Mouse (Mus musculus): Measurements from ENCODE around the gene Ifitm6.
"Not testable (repeated sequence)": the region's sequence is repeated elsewhere in the genome, so short reads cannot be mapped to it uniquely, and the experiment has no call there.

The Ifitm6 gene

DNA sequence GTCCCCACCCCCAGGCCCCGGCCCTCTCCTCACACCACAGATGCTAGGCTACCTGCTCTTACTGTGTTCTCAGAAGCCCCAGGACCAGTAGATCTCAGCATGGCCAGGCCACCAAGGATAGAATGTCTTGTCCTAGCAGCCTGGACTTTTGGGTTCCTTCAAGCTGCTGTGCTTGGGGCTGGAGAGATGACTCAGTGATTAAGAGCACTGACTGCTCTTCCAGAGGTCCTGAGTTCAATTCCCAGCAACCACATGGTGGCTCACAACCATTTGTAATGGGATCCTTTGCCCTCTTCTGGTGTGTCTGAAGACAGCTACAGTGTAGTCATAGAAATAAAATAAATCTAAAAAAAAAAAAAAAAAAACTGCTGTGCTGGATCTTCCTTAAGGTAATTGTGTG is at the start of gene Ifitm6:
Gene Ifitm6, minus strand, starts transcription at position 101 of the 400 bp plus-strand sequence.
- DNase-seq, result not testable (repeated sequence)

DNA sequence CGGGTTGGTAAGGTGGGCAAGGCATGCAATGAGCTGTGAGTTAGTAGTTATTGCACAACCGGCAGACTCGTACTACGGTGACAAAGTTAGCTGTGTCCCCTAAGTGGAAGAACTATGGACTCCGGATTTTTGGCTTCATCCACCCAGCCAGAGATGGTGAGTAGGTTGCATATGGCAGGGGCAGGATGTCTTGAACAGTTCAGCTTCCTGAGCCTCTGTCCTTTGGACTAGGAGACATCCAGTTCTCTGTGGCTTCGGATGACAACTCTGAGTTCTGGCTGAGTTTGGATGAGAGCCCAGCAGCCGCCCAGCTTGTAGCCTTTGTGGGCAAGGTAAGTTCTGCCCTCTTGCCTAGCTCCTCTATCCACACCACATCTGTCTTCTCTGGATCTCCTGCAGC is 46.9 kb upstream of the Ifitm6 start:
- no peak for DNase-seq

DNA sequence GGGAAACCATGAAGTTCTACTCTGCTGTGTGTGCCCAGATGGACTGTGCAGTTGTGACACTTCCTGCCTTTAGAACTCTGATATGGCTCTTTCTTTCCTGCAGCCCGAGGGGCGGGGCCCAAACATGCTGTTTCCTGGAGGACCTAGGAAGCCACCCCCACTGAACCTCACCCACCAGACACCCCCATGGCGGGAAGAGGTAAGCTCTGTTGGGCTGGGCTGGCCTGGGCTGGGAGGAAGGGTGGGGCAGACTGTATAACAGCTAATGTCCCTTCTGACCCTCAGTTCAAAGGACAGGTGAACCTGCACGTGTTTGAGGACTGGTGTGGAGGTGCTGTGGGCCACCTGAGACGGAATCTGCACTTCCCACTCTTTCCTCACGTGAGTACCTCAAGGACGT is 46.5 kb upstream of the Ifitm6 start:
- DNase-seq, result peak; percentile 33 to 46

DNA sequence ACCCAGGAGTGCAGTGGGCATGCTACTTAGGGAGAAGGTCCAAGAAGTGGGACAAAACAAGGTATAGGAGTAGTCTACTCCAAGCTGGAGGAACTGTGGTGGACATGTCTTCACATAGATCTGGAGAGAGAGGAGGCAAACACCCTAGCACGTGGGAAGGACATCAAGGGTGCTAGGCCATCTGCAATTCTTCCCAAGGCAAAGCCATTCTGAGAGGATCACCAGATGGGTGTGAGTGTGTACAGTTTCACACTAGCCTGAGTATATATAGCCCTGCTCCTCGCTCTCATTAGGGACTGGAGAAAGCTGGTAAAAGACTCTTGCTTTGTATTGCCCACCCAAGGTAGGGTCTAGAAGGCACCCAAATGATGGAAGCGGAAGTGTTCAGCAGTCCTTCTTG is 45.6 kb upstream of the Ifitm6 start:
- peak in 1 of 2 experiments; percentile 6 for DNase-seq

DNA sequence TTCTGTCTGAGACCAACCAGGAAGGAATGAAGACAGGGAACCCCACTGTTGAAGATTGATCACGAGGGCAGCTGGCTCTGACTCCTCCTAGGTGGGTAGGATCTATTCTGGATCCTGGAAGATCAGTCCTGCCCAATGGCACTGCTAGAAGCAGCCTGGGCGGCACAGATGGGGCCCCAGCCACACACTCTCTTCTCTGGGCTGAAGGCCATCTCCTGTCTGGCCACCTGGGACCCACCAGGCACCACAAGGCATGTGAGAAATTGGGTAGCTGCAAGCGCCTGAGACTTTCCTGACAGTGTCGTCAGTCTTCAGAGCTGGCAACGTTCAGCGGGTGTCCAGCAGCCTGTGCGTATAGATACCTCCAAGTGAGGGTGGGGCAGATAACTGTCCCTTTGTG is 44.8 kb upstream of the Ifitm6 start:
- peak in 1 of 2 experiments; percentile 13 for DNase-seq

DNA sequence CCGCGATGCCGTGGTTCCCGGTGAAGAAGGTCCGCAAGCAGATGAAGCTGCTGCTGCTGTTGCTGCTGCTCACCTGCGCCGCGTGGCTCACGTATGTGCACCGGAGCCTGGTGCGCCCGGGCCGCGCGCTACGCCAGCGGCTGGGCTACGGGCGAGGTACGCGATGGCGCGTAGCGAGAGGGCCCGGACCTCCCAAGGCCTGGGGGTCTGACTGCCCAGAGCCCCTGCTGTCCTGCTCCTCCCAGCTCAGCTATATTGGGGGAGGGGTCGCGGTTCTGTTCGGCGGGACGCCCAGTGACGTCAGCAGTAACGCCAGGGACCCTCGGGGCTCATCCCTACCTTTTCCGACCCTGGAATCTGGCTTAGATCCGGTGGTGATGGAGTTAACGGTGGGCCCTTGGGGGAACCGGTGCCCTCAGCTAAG is 43.6 kb upstream of the Ifitm6 start:
- peak in 1 of 2 experiments; percentile 23 for DNase-seq

DNA sequence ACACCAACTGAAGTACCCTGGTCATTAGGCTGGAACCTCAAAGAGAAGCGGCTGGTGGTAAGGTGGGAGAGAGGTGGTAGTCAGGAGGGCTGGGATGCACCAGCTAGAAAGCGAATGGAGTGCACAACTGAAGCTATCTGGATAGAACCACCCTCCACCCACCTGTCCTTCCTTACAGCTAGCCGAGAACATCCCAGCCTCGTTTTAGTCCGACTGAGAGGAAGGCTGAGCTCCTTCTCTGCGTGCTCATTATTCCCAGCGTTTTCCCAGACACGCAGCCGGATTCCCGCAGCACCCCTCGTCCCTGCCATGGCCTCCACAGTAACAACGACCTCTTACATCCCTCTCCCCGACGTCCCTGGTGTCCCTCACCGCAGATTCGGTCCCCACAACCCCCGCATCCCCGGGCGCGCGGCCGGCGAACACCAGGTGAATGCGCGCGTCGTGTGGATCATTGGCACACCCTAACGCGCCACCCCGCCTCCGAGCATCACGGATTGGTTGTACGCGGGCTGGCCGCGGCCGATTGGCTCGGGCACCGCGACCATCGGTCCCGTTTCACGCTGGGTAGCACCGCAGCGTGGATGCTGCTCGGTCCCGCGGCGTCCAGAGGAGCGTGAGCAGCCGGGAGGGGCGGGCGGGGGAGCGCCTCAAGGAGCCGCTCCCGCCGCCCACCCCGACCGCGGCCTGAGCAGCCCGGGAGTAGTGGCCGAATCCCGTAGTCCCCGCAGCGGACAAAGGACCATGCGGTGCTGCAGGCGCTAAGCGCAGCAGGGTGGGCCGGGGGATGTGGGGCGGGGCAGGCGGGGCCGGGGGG is 42.9 kb upstream of the Ifitm6 start, which contains the start of gene B4galnt4:
Gene B4galnt4, plus strand, starts transcription at position 679 of the 817 bp plus-strand sequence.
- DNase-seq, result peak; percentile 56 to 71

DNA sequence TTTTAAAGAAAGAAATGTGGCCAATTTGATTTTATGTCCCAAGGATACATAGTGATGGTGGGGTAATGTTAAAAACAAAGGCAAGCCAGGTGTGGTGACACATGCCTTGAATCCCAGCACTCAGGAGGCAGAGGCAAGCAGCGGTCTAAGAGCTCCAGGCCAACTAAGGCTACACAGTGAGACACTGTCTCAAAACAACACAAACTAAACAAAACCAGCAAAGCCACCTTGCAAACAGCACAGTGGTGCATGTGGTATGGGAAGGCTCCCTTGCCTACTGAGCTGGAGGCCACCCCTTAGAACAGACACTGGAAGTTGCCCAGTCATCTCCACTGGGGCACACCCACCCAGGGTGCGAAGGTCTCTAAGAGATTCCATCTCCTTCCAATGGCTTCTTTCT is 42.2 kb upstream of the Ifitm6 start:
- no peak for DNase-seq

DNA sequence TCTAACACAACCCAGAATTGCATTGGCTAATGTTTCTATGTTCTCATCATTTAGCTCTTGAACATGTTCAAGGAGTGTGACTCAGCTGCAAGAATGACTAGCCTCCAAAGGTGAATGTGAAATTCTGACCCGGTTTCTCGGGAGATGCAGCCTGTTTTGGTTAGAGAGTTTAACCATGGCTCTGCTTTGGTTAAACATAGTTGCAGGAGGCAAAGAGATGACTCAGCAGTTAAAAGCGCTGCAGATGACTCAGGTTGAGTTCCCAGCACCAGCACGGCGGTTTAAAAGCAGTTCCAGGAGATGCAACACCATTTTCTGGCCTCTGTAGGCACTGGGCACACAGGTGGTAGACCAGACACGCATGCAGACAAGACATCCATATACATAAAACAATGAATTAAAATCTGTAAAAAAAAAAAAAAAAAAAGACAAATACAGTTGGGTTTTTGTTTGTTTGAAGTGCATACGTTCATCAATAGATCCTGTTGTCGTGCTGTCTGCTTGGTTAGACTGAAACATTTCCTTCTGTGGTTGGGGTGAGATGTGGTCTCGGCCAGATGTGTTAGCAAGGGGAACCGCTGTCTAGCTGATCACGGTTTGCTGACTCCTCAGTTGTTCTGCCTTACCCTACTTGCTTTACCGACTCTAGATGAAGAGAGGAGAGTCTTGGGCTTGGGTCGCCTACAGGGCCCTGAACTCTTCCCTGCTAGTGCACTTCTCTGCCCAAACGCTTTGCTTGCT is 41.0 kb upstream of the Ifitm6 start:
- DNase-seq, result no peak

DNA sequence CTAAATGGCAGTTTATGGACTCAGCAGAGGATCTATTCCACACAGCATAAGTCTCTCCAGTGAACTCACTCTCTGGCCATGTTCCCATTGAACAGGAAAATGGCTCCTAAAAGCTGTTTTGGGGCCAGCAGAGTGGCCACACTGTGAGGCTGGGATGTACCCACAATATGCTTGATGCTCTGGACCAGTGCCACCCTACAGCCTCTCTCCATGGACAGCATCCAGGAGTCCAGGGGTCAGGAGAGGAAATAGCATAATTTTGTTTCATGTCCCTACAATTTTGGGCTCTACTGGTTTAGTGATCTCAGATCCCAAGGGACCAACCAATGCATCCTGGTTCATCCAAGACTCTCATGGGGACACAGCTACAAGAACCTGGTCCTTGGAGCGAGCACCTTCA is 39.8 kb upstream of the Ifitm6 start:
- DNase-seq, result no peak

DNA sequence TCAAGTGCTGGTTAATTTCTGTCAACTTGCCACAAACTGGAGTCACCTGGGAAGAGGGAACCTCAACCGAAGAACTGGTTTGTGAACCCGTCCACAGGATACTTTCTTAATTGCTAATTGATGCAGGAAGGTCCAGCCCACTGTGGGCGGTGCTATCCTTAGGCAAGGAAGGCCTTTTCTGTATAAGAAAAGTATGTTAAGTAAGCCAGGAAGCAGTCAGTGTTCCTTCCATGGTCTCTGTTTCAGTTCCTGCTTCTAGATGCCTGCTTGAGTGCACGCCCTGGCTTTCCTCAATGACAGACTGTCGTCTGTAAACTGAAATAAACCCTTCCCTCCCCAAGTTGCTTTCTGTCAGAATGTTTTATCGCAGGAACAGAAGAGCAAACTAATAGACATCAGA is 39.3 kb upstream of the Ifitm6 start:
- no peak for DNase-seq

DNA sequence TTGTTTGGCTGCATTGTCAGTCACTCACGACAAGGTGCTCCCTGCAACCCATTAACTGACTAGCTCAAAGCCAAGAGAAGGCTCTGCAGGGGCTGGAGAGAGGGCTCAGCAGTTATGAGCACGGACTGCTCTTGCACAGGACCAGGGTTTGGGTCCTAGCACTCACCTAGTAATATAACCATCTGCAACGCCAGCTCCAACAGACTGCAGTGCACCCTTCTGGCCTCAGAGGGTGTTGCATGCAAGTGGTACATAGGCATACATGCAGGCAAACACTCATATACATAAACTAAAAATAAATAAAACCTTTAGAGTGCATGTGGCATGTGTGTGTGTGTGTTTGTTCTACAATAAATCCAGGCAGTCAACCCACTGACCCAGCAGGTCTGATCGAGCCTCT is 38.1 kb upstream of the Ifitm6 start:
- no peak for DNase-seq

DNA sequence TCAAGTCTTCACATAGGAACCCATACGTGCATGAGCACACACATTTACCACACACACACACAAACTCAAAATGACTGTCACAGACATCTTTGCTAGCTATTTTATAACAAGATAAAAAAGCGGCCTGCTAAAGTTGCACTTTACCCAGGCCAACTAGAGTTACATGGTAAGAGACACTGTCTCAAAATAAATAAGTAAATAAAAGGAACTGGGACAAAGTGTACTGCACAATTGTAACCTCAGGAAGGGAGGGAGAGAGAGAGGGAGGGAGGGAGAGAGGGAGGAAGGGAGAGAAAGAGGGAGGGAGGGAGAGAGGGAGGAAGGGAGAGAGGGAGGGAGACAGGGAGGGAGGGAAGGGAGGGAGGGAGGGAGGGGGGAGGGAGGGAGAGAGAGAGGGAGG is 34.7 kb upstream of the Ifitm6 start:
- DNase-seq, result no peak

DNA sequence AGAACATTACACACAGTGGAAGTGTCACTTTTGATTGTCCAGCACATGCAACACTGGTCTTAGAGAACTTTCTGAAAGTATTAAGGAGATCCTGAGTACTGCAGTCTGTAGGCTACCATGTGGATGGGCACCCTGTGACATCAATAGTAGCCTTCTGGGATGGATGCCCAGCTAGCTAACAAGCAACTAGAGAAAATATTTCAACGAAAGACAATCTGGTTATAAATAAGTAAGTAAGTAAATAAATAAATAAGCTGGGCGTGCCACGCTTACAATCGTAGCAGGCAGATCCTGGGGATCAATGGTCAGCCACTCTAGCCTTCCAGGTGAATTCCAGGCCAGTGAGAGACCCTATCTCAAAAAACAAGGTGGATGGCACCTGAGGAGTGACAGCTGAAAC is 34.3 kb upstream of the Ifitm6 start:
- no peak for DNase-seq

DNA sequence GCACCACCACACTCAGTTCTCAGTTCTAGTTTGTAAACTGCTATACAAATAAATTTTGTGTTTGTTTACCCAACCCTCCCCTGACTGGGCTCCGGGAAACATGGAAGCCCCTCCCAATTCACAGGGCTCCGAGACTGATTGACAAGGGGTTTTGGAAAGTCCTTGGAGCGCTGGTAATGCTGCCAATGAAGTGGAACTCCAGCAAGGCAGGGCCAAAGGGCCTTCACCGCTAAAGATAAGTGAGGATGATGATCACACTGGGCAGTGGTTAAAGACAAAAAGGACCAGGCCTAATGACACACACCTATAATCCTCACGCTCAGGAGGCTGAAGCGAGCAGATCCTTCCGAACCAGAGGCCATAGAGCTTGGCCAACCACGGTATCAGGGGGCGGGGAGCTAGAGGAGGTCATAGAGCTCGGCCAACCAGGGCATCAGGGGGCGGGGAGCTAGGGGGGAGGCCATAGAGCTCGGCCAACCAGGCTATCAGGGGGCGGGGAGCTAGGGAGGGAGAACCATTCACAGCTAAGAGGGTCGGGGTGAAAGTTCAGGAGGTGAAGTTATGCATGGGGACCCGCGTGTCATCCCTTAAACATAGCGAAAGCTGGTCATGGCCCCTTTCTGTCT is 33.4 kb upstream of the Ifitm6 start:
- DNase-seq, result no peak

DNA sequence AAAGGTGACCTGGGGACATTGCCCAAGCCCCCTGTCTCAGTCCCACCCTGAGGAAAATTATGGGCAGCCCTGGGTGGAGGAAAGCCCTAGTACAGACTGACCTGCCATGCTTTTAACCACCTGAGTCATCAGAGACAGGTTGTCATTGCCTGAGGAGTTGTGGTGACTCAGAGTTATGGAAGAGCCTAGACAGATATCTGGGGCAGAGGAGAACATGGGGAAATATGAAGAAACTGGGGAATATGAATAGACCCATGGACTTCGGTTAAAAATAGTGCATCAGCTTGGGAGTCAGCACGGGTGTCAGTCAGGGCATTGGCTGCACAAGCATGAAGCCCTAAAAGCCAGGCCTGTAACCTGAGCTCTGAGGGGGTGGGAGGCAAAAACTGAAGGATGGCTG is 31.6 kb upstream of the Ifitm6 start:
- no peak for DNase-seq

DNA sequence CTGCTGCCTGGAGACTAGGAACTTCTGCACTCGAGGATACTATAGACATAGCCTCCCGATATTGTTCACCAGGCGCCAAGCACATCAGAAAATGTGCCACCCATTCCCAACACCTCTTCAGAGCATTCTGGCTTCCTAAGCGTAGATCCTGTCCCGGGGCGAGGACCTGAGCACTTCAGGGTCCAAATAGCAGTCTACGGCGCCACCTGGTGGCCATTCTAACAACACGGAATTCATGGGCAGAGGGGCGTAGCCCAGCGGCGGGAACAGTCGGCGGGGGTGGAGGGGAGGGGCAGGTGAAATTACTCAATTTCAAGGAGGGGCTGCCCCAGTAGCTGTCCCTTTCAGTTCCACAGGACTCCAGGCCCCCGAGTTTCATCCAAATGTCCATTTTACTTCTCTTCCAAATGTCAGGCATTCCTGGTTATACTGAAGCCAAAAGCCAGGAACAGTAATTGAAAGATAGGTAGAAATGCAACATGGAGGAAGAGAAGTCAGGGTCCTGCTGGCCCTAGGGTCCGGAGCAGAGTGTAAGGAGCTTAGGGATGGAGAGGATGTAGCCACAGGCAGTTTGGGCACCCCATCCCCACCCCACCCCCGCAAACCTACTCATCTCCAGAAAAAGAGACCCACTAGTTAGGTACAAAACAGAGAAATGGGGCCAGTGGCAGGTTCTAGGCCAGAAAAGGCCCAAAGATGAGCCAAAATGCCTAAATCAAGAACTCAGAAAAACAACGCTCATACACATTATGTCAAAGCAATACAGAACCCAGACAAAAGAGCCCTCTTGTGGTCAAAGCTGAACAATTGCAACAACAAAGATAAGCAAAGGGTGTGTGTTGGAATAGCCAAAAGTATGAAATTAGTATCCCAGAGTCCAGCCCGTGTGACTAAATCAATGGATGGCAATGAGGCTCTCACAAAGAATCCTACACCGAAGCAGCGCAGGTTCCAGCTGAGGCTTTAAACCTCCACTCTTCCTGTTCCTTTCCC is 30.8 kb upstream of the Ifitm6 start:
- DNase-seq, result peak; percentile 93 to 94

DNA sequence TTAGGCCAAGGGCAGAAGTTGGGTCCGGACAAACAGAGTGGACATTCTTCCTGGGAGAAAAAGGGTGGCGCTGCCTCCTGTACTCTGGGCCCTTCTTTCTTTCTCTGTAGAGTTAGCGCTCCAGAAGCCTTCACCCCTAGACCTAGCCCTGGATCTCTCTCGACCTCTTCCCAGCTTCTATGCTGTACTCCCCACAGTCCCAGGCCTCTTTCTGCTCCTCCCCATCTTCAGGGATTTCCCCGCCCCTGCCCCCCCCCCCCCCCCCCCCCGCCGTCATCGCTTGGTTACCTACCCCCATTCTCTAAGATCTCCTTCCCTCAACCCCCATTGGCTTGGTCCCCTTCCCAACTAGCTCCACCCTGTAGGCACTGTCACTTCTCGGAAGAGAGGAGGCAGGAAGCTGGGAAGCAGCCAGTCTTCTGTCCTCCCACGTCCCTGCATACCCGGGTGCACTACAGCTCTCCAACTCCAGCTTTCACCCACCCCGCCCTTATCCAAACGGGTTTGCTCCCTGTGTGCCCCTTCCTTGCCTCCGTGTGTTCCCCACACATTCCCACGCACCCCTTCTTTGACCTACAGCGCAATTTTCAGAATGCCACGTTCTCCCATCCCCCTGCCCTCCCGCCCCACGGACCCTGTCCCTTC is 30.0 kb upstream of the Ifitm6 start:
- DNase-seq, result peak; percentile 84 to 92

DNA sequence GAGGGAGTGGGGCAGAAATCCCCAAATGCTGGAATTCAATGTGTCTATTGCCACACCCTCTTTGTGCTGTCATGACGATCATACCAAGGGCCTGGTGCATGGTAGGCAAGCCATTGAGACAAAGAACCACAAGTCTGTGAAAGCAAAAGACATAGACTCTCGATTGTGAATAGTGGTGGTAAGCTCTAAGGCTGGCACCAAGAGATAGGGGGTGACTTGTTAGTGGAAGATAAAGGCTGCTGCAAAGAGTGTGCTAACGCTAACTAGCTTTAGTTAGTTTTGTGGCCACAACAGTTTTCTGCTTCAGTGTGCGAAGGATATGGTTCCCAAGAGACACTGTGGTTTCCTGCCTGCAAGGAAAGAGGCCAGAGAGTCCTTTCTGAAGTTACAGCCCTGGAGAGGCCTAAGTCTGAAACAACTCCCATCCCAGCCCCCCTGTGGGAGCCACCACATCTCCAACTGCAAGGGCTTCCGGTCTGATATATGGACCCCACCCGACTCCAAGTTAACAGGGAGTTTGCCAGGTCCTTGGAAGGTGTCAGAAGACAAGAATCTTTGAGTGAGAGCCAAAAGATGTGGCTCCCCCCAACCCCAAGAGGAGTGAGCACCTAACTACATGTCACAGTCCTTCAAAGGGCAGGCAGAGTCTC is 29.3 kb upstream of the Ifitm6 start:
- peak; percentile 43 to 60 for DNase-seq

DNA sequence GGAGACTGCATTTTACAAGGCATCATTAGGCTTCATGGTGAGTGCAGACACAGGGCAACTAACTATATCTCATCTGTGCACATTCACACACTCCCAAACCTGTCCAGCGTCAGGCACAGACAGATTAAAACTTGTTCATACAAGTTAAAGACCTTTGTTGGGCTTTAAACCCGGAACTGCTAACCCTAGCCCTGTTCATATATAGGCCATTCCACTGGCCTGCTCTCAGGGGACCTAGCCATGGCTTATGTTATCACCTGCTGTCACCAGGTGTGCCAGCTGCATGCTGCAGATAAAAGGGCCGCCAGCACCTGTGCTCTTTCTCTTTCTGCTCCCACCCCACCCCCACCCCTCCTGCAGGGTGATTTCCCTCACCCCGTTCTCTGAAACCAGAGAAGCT is 24.8 kb upstream of the Ifitm6 start:
- no peak for DNase-seq

DNA sequence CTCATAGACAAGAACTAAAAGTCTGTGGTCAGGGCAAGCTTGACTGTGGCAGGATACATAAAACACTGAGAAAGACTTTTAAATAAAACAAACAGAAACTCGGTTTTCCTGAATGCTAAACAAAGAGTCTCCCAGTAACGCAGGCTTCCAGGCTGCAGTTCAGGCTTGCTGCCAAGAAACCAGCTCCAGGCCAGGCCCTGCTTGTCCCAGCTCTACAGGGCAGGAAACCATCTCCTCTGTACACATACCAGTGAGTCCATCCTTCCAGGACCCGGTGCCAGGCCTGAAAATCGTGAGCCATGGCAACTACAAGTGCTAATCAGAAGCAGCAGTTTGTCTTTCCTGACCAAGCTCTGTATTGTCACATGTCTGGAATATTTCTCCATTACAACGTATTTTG is 23.9 kb upstream of the Ifitm6 start:
- peak; percentile 87 to 94 for DNase-seq
